ENCODE assay signal across 8 mouse cellular contexts in genomic region chr4:136135874-136136728, GRCm38 (mm10). TPM values are rescaled to one million over a fixed set of nuclear protein-coding genes. Genes with fewer than 3 reads are reported as not detected.
A peak's percentile ranks its signal among the peaks of the same experiment; 100 is the strongest.
DNase-seq lines count a peak whose midpoint lies in the region; ATAC-seq lines count a peak whose summit lies in the region.

No protein-coding gene starts in this region.

- H3K4me1 ChIP-seq in heart, embryonic 15.5 days (replicated peaks), result peaks cover 59% of the 10 kb centered on the region
- peaks cover 20% of the 10 kb centered on the region for H3K4me1 ChIP-seq in midbrain, embryonic 16.5 days (ENCODE audit: control insufficient read depth, insufficient read depth, low read length)

- H3K27me3 ChIP-seq in heart, embryonic 15.5 days, result no peaks in the 10 kb centered on the region
- no peaks in the 10 kb centered on the region for H3K27me3 ChIP-seq in midbrain, embryonic 16.5 days (ENCODE audit: control insufficient read depth, insufficient read depth, low read depth, low read length)

- H3K4me3 ChIP-seq in heart, embryonic 15.5 days, result no peak overlapping the region
- no peak overlapping the region for H3K4me3 ChIP-seq in midbrain, embryonic 16.5 days (ENCODE audit: low read depth, low read length)

- H3K36me3 ChIP-seq in heart, embryonic 15.5 days, result no peaks in the 10 kb centered on the region
- no peaks in the 10 kb centered on the region for H3K36me3 ChIP-seq in midbrain, embryonic 16.5 days (ENCODE audit: control insufficient read depth, insufficient read depth, low read length)

- no peak overlapping the region; the same call in 1 of the 2 replicates for H3K9ac ChIP-seq in heart, embryonic 15.5 days
- H3K9ac ChIP-seq in midbrain, embryonic 16.5 days (ENCODE audit: low read depth, low read length), result 0 out of 2 replicates have a peak overlapping the region, but pooled peaks have one; percentile 64

- ATAC-seq in heart, embryonic 15.5 days (replicated peaks; ENCODE audit: insufficient number of reproducible peaks, insufficient read depth, low FRiP score, low read depth), result no peak
- ATAC-seq in midbrain, embryonic 16.5 days, result no peak

- WGBS in heart, embryonic 15.5 days, result 51% methylated on average over 9 of the region's 9 CpGs
- WGBS in midbrain, embryonic 16.5 days, result 29% methylated on average over 9 of the region's 9 CpGs

- DNase-seq in testis, postnatal 10 days (ENCODE audit: low spot score), result peak; percentile 39
- DNase-seq in testis, postnatal 14 days (ENCODE audit: low spot score), result no peak
- DNase-seq in kidney, postnatal 14 days, result peak; percentile 71
- DNase-seq in right cerebral cortex, postnatal 36 days (ENCODE audit: low spot score in 2 of 2), result no peak
- no peak for DNase-seq in ovary, postnatal 36 days (ENCODE audit: low spot score)
- DNase-seq in urinary bladder, postnatal 25 days (ENCODE audit: low spot score), result no peak

- peak overlapping the region; percentile 89; the same call in 1 of the 2 replicates for H3K4me2 ChIP-seq in heart, embryonic 15.5 days
- peak overlapping the region; percentile 65 for H3K4me2 ChIP-seq in midbrain, embryonic 16.5 days (ENCODE audit: low read length)

- peak overlapping the region; percentile 93 for H3K27ac ChIP-seq in heart, embryonic 15.5 days
- peak overlapping the region; percentile 80 for H3K27ac ChIP-seq in midbrain, embryonic 16.5 days (ENCODE audit: low read length)

- H3K9me3 ChIP-seq in heart, embryonic 15.5 days (replicated peaks), result no peaks in the 10 kb centered on the region
- H3K9me3 ChIP-seq in midbrain, embryonic 16.5 days (replicated peaks; ENCODE audit: control insufficient read depth, low read length, poor library complexity, severe bottlenecking), result no peaks in the 10 kb centered on the region

RNA-seq across cellular contexts. Expression of gene Id3, which starts 7.2 kb away (rescaled TPM):
- polyA plus RNA-seq in heart, embryonic 15.5 days (2015; fragmentation: Nextera tagmentation; extraction: Ambion mirVana), result 261 and 294 TPM in 2 replicates
- polyA plus RNA-seq in midbrain, embryonic 16.5 days (2015; fragmentation: Nextera tagmentation; extraction: Ambion mirVana), result 110 and 114 TPM in 2 replicates

RNA-seq across cellular contexts. Expression of gene E2f2, which starts 36.1 kb away (rescaled TPM):
- 7.8 and 9.6 TPM in 2 replicates for polyA plus RNA-seq in heart, embryonic 15.5 days (2015; fragmentation: Nextera tagmentation; extraction: Ambion mirVana)
- polyA plus RNA-seq in midbrain, embryonic 16.5 days (2015; fragmentation: Nextera tagmentation; extraction: Ambion mirVana), result 1.4 and 1.6 TPM in 2 replicates

Comparison
In these comparisons a context has a peak if more than half of its experiments do, and no peak if none do; other contexts are left out.
1. DNase-seq: peak in testis, postnatal 10 days (single experiment) and kidney, postnatal 14 days (single experiment); none in testis, postnatal 14 days (single experiment), right cerebral cortex, postnatal 36 days (0 of 2), ovary, postnatal 36 days (single experiment) and urinary bladder, postnatal 25 days (single experiment).